Mouse (Mus musculus): Measurements from ENCODE around the gene Tapt1. TPM values are rescaled to one million over a fixed set of nuclear protein-coding genes. Genes with fewer than 3 reads are reported as not detected.
A peak's percentile ranks its signal among the peaks of the same experiment; 100 is the strongest.

The Tapt1 gene
- total RNA-seq, 2 experiments from 2014 or later = 51.6 to 53.9 TPM

- peak in 1 of 2 experiments; percentile 50 for DNase-seq (ENCODE audit: extremely low spot score in 1 of 2, low spot score in 2 of 2)
- intact Hi-C loops (cut with DNase I) = no loop called here
- TF ChIP-seq CTCF (IDR thresholded peaks at IDR 0.05) = no peak
- H3K27ac ChIP-seq = peak overlapping the region; percentile 29; the same call in 1 of the 2 replicates
- H3K4me3 ChIP-seq = no peak overlapping the region
Observed at GRCm38 (mm10) chr5:44181669-44182068, 44.8 kb downstream of the Tapt1 start.

DNA sequence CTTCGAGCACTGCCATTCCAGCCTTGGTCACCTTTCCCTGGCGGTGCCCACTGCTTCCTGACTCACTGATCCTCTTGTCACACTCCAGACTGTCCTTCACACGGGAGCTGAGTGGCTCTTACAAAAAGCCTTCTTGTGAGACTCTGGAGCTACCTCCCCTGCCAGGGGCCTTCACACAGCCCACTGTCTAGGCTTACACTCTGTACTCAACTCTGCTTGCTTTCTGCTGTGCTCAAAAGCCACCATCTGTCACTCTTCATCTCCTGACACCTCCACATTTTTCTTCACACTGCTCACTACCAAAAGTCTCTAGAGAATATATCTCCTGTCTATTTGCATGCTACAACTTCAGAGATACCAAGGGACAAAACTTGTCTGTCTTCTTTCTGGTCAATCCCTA lies 46.0 kb downstream of the Tapt1 start:
- Histone ChIP-seq H3K4me3 (no peak overlapping the region), H3K27ac (no peak overlapping the region)
- peak in 1 of 2 experiments; percentile 17 for DNase-seq (ENCODE audit: extremely low spot score in 1 of 2, low spot score in 2 of 2)
- no peak for TF ChIP-seq CTCF (IDR thresholded peaks at IDR 0.05)
- intact Hi-C loops (cut with DNase I) = no loop called here

- DNase-seq (ENCODE audit: extremely low spot score in 1 of 2, low spot score in 2 of 2) = no peak
- H3K4me3 ChIP-seq = no peak overlapping the region
- intact Hi-C loops (cut with DNase I) = no loop called here
- TF ChIP-seq CTCF (IDR thresholded peaks at IDR 0.05) = no peak
- no peak overlapping the region for H3K27ac ChIP-seq
Observed at GRCm38 (mm10) chr5:44174046-44174445, 52.4 kb downstream of the Tapt1 start.

GRCm38 (mm10) chr5:44166866-44167265 lies 59.6 kb downstream of the Tapt1 start:
- Histone ChIP-seq H3K27ac (no peak overlapping the region), H3K4me3 (no peak overlapping the region)
- intact Hi-C loops (cut with DNase I) = loop anchor here (5.0 kb wide), 2 partner anchors 90 to 120 kb away; no protein-coding TSS in a partner anchor
- TF ChIP-seq CTCF (IDR thresholded peaks at IDR 0.05) = no peak
- no peak for DNase-seq (ENCODE audit: extremely low spot score in 1 of 2, low spot score in 2 of 2)

- intact Hi-C loops (cut with DNase I) = loop anchor here (5.0 kb wide), 2 partner anchors 91 to 119 kb away; no protein-coding TSS in a partner anchor
- no peak overlapping the region for H3K27ac ChIP-seq
- H3K4me3 ChIP-seq = no peak overlapping the region
- no peak for DNase-seq (ENCODE audit: extremely low spot score in 1 of 2, low spot score in 2 of 2)
- TF ChIP-seq CTCF (IDR thresholded peaks at IDR 0.05) = peak; percentile 61
Observed at GRCm38 (mm10) chr5:44165854-44166253, 60.6 kb downstream of the Tapt1 start.

DNA sequence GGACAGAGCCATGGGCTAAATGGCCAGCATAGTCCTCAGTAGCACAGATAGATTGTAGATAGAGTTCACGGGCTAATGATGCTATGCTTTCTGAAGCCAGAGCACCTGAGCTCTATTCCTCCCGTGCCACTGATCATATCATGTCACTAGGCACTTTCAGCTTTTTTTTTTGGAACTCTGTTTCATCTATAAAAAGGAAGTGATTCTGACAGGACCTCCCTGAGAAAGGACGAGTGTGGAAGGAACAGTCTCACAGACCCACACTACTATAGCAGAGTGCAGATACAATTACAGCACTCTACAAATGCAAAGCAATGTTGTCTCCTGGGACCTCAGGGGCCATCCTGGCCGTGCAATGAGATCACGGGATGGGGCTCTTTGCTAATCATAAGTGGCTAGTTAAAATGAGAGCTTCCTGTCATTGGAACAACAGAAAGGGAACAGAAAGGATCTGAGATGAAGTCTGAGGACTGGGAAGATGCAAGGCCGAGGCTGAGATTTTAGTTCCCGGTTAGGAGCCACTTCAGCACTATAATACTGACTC lies 62.1 kb downstream of the Tapt1 start:
- Histone ChIP-seq H3K4me3 (no peak overlapping the region), H3K27ac (no peak overlapping the region)
- TF ChIP-seq CTCF (IDR thresholded peaks at IDR 0.05) = no peak
- intact Hi-C loops (cut with DNase I) = no loop called here
- DNase-seq (ENCODE audit: extremely low spot score in 1 of 2, low spot score in 2 of 2) = no peak

DNA sequence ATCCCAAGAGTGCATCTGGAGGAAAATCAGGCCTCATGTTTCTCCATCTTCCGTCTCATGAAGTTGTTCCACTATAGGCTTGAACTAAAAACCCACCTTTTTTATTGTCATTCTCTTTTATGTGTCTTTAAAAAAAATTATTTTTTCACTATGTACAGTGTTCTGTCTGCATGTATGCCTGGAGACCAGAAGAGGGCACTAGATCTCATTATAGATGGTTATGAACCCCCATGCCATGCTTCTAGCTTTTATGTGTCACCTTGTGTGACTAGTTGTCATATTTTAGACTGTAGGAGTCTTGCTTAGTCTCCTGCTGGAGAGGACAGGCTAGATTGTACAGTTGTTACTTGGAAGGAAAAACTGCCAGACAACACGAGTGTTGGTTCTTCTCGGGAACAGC lies 63.1 kb downstream of the Tapt1 start:
- peak; percentile 21 for TF ChIP-seq CTCF (IDR thresholded peaks at IDR 0.05)
- intact Hi-C loops (cut with DNase I) = no loop called here
- H3K27ac ChIP-seq = no peak overlapping the region
- DNase-seq (ENCODE audit: extremely low spot score in 1 of 2, low spot score in 2 of 2) = no peak
- H3K4me3 ChIP-seq = no peak overlapping the region

- DNase-seq (ENCODE audit: extremely low spot score in 1 of 2, low spot score in 2 of 2) = no peak
- intact Hi-C loops (cut with DNase I) = no loop called here
- no peak overlapping the region for H3K4me3 ChIP-seq
- no peak overlapping the region for H3K27ac ChIP-seq
- no peak for TF ChIP-seq CTCF (IDR thresholded peaks at IDR 0.05)
Observed at GRCm38 (mm10) chr5:44162786-44163185, 63.6 kb downstream of the Tapt1 start.

GRCm38 (mm10) chr5:44159679-44160438 lies 66.6 kb downstream of the Tapt1 start:
- Histone ChIP-seq H3K27ac (no peak overlapping the region), H3K4me3 (no peak overlapping the region)
- no peak for DNase-seq (ENCODE audit: extremely low spot score in 1 of 2, low spot score in 2 of 2)
- no peak for TF ChIP-seq CTCF (IDR thresholded peaks at IDR 0.05)
- intact Hi-C loops (cut with DNase I) = no loop called here

DNA sequence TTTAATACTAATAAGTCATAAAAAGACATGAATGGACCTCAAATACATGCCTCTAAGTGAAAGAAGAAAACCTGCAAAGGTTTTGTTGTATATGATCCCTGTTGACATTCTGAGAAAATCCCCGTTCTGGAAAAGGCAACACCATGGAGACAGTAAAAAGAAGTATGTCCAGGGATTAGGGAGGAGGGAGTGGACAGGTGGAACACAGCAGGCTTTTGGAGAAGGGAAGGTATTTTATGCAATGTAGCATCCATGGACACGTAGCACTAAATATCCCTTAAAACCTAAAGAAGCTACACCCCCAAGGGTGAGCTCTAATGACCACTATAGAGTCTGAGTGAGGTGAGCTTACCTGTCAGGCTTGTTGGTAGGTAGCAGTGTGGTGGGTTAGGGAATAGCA lies 67.2 kb downstream of the Tapt1 start:
- no peak for TF ChIP-seq CTCF (IDR thresholded peaks at IDR 0.05)
- intact Hi-C loops (cut with DNase I) = no loop called here
- no peak overlapping the region for H3K4me3 ChIP-seq
- H3K27ac ChIP-seq = no peak overlapping the region
- no peak for DNase-seq (ENCODE audit: extremely low spot score in 1 of 2, low spot score in 2 of 2)

- intact Hi-C loops (cut with DNase I) = no loop called here
Observed at GRCm38 (mm10) chr5:44158458-44158857, 68.0 kb downstream of the Tapt1 start.

GRCm38 (mm10) chr5:44157760-44158159 lies 68.7 kb downstream of the Tapt1 start:
- Histone ChIP-seq H3K4me3 (no peak overlapping the region), H3K27ac (no peak overlapping the region)
- intact Hi-C loops (cut with DNase I) = no loop called here
- TF ChIP-seq CTCF (IDR thresholded peaks at IDR 0.05) = no peak
- no peak for DNase-seq (ENCODE audit: extremely low spot score in 1 of 2, low spot score in 2 of 2)

More at GRCm38 (mm10) chr5:44158458-44158857, 68.0 kb downstream of the Tapt1 start:
- TF ChIP-seq CTCF (IDR thresholded peaks at IDR 0.05) = no peak
- DNase-seq (ENCODE audit: extremely low spot score in 1 of 2, low spot score in 2 of 2) = no peak
- no peak overlapping the region for H3K4me3 ChIP-seq
- no peak overlapping the region for H3K27ac ChIP-seq

- Histone ChIP-seq H3K27ac (no peak overlapping the region), H3K4me3 (no peak overlapping the region)
- DNase-seq (ENCODE audit: extremely low spot score in 1 of 2, low spot score in 2 of 2) = no peak
- intact Hi-C loops (cut with DNase I) = no loop called here
- TF ChIP-seq CTCF (IDR thresholded peaks at IDR 0.05) = no peak
Observed at GRCm38 (mm10) chr5:44153050-44153449, 73.4 kb downstream of the Tapt1 start.

Measured in left cerebral cortex, adult 2 months (tissue).